Mouse (Mus musculus) central nervous system, embryonic 18 days (tissue): ENCODE data around the gene Ppm1h. TPM values are rescaled to one million over a fixed set of nuclear protein-coding genes. Genes with fewer than 3 reads are reported as not detected.

Source experiments
- polyA plus RNA-seq: library from polyadenylated mRNA; depleted of rRNA; stranded (reverse); fragments of >200 nt; gene quantifications from 2 replicates; pipeline ENCODE4 v1.2.3, GENCODE M21; 2012; rRNA removed

Gene Ppm1h
- polyA plus RNA-seq, result 12.2 and 12.7 TPM in 2 replicates

DNA sequence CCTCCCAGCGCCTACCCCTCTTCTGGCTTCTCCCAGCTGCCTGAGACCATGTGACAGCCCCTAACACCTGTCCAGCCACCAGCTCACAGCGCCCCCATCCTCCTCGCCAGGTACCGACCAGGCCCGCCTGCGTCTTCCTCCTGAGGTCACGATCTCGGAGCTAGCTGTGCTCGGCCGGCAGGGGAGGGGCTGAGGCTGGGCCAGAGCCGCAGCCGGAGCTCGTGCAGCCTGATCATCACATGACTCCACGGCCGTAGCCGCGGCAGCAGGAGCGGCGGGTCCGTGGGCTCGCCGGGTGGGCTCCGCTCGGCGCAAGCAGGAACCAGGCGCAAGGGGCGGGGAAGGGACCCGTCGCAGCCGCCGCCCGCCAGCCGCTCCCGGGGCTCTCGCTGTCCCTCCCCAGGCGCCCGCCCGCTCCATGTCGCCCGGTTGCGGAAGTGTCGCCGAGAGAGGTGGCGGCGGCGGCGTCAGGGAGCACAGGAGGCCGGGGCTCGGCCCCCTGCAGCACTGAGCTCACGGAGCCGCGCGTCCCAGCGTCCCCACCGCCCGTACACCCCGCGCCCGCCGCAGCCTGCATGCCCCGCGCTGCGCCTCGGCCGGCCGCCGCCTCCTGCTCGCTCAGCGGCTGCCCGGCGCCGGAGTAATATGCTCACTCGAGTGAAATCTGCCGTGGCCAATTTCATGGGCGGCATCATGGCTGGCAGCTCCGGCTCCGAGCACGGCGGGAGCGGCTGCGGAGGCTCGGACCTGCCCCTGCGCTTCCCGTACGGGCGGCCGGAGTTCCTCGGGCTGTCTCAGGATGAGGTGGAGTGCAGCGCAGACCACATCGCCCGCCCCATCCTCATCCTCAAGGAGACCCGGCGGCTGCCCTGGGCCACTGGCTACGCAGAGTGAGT, at the start of gene Ppm1h:
Gene Ppm1h (plus strand): TSS at position 222 of the 896 bp plus-strand sequence.

Other genes with a start within 250 kb of the Ppm1h start
- 1.7 and 1.9 TPM in 2 replicates for gene Avpr1a, start 230.3 kb upstream of the Ppm1h start, polyA plus RNA-seq